Mouse (Mus musculus): ENCODE results near the gene Rmnd1. TPM values are rescaled to one million over a fixed set of nuclear protein-coding genes. Genes with fewer than 3 reads are reported as not detected.

Gene Rmnd1
- 60.5 TPM for polyA plus RNA-seq (2017; shearing (Covaris generic))

GRCm38 (mm10) chr10:4432123-4432931, at the start of gene Rmnd1, which contains the start of gene Armt1:
Gene Rmnd1 (minus strand): TSS chr10:4432388.
Gene Armt1 (plus strand): TSS chr10:4432467.

GRCm38 (mm10) chr10:4387701-4388383, 44.3 kb downstream of the Rmnd1 start, which contains the start of gene Zbtb2:
Gene Zbtb2 (minus strand): TSS chr10:4388108.

Other genes starting within 250 kb of the Rmnd1 start
- gene Akap12, start 166.0 kb downstream of the Rmnd1 start, polyA plus RNA-seq (2017; shearing (Covaris generic)), result 8.4 TPM
- gene Zbtb2, start 44.3 kb downstream of the Rmnd1 start, polyA plus RNA-seq (2017; shearing (Covaris generic)), result 19.4 TPM
- gene Armt1, start 79 bp upstream of the Rmnd1 start, polyA plus RNA-seq (2017; shearing (Covaris generic)), result 33.2 TPM
- 0.50 TPM for gene Ccdc170, start 50.1 kb upstream of the Rmnd1 start, polyA plus RNA-seq (2017; shearing (Covaris generic))
- gene Esr1, start 179.2 kb upstream of the Rmnd1 start, polyA plus RNA-seq (2017; shearing (Covaris generic)), result 2.7 TPM